Mouse (Mus musculus): Measurements from ENCODE around the gene Zbtb43. TPM values are rescaled to one million over a fixed set of nuclear protein-coding genes. Genes with fewer than 3 reads are reported as not detected.

The Zbtb43 gene
- total RNA-seq, 2 experiments from 2014 or later: 8.0 to 8.8 TPM

DNA sequence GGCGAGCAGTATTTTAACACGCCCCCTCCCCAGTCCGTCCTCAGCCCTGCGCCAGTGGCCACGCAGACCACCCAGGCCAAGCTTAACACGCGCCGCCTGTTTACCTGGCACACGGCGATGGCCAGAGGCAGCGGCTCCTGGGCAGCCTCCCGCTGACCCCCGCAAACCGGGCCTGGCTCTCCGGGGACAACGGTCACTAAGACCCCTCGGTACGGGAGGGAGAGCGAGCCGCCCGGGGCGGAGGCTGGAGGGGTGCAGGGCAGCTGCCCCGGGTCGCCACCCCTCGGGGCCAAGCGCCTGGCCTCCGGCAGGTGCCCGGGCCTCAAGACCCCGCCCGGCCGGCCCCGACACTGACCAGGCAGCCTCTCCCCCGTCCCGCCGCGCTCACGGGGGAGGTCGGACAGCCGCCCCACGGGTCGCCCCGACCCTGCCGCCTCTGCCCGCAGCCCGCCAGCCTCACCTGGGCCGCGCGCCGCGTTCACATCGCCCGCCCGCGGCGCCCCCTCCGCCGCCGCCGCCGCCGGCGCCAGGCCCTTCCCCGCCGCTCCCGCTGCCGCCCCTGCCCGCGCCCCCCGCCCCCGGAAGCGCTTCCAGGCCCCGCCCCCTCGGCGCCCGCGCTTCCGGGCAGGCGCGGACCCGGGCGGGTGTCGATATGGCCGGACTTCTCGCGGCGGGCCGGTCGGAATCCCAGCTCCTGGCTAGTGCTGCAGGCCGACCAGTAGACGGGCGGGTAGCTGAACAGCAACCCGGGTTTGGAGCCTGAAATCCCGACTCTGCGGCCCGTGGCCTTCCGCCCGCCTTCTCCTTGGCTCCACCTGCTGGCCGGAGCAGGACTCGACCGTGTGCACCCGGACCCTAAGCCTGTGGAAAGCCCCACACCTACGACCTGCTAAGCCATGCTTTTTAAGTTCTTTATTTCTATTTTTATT is 37.3 kb downstream of the Zbtb43 start, which contains the start of gene Zbtb34:
TSS of gene Zbtb34 (minus strand) at position 554 of the 929 bp plus-strand sequence.
- ATAC-seq (replicated peaks; ENCODE audit: poor library complexity): peak; percentile 70

DNA sequence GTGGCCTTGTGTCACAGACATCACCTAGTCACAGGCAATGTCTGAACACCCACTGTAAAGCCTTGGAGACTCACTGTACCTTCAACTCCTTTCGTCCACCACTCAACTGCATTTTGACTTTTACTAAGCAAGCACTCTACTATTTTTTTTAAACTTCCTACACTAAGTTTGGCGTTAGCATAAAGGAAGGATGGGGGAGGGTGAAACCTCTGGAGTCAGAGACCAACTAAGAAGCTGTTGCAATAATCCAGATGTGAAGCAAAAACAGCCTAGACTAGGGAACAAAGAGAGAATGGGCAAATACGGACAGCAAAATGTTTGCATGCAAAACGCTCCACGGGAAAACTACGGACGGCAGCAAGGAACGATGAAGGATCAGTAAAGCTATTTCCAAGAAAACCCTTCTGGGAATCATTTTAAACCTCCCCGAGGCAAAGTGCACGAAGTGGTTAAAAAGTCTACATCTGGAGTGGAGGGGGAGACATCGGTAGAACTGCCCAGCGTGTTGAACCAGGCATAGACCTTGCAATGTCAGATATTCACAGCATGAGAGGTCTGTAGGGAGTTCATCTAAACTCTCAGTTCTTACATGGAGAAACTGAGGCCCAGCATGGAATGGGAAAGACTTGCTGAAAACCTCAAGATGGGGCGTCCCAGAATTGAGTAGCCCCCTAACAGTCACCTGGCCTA is 38.1 kb downstream of the Zbtb43 start:
- ATAC-seq (replicated peaks; ENCODE audit: poor library complexity): peak; percentile 27; the same call in 1 of the 2 replicates

GRCm38 (mm10) chr2:33429339-33429738 is 39.0 kb downstream of the Zbtb43 start:
- ATAC-seq (replicated peaks; ENCODE audit: poor library complexity): peak; percentile 68

DNA sequence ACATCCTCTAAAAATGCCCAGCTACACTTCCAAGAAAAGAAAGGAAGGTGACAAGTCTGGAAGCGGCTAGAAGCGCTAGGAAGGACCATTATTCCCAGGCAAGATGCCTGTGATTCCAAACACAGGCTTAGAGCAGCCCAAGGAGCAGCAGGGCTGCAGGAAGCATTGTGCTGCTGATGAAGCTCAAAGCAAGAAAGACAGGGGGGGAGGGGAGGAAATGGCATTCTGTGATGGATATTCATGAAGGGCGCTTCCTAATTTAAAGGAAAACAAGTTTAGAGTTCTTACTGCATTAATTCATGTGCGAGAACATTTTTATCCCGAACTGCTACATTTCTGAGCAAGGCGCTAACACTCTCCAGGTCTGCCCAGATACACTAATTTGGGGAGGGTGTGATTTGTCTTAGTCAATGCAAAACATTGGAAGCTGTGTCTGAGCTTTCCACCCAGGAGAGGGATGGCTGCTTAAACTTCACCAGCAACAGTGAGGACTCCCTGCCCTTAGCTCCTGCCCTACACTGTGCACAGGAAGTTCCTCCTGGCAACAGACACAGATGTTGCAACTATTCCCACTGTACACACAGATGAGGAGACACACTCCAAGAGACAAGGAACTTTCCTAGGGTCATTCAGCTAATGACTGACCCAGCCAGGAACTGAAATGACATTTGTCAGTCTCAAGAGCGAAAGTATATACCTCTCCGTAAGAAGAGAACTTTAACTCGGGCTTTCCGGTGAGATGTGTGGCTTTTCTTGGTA is 41.5 kb downstream of the Zbtb43 start:
- no peak for ATAC-seq (replicated peaks; ENCODE audit: poor library complexity)

- no peak for ATAC-seq (replicated peaks; ENCODE audit: poor library complexity)
Measured at GRCm38 (mm10) chr2:33417454-33417853, 50.9 kb downstream of the Zbtb43 start.

GRCm38 (mm10) chr2:33414019-33414418 is 54.3 kb downstream of the Zbtb43 start:
- no peak for ATAC-seq (replicated peaks; ENCODE audit: poor library complexity)

DNA sequence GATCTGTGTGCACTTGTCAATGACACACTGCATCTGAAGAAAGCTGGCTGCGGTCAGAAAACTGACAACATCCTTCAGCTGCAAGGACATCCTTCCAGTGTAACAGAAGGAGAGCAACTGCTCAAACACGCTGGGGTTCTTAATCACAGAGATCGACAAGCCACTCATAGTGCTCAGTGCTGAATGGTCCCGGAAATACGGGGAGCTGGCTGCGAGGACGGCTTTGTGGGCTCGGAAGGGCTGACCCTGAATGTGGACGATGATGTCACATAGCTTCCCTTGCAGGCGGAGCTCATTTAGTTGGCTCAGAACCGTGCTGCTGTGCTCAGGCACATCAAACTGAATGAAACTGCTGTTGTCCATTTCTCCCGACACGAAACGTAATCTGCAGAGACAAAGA is 56.2 kb downstream of the Zbtb43 start:
- no peak for ATAC-seq (replicated peaks; ENCODE audit: poor library complexity)

DNA sequence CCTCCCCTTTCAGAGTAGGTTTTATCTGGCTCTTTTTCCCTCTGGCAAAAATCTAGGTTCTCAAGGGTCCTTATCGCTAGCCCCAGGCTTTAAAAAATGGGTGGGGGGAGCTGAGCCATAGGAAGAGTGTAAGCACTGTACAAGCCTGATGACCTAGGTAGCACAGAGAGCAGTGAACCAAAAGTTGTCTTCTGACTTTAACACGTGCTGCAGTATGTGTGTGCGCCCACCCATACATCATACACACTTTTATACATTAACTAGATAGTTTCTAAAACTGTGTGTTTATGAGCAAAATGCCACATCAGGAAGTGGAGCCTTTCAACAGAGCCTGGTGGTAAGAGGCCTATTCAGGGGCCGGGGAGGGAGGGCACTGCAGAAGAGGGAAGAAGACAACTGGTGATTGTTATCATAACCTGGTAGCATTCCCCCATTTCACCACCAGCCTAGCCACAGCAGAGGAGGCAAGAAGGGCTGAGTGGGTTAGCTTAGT is 64.8 kb downstream of the Zbtb43 start:
- peak; percentile 78 for ATAC-seq (replicated peaks; ENCODE audit: poor library complexity)

DNA sequence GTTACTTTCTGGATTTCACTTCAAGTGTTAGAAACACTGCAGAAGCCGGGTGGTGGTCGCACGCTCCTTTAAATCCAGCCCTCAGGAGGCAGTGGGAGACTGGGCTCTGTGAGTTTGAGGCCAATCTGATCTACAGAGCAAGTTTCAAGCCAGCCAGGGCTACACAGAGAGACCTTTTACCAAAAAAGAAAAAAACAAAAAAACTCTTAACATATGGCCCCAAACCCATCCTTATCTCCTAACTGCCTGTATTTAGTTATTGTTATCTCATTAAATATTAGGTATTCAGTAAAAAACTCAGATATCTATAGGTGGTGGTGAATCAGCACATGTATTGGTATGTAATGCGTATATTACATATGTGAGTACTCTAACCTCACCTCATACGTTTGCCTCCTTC is 65.7 kb downstream of the Zbtb43 start:
- 0 out of 2 replicates have a peak, but pooled peaks have one; percentile 4 for ATAC-seq (replicated peaks; ENCODE audit: poor library complexity)

GRCm38 (mm10) chr2:33402236-33402635 is 66.1 kb downstream of the Zbtb43 start:
- peak; percentile 59 for ATAC-seq (replicated peaks; ENCODE audit: poor library complexity)

- no peak for ATAC-seq (replicated peaks; ENCODE audit: poor library complexity)
Measured at GRCm38 (mm10) chr2:33401217-33401616, 67.1 kb downstream of the Zbtb43 start.

DNA sequence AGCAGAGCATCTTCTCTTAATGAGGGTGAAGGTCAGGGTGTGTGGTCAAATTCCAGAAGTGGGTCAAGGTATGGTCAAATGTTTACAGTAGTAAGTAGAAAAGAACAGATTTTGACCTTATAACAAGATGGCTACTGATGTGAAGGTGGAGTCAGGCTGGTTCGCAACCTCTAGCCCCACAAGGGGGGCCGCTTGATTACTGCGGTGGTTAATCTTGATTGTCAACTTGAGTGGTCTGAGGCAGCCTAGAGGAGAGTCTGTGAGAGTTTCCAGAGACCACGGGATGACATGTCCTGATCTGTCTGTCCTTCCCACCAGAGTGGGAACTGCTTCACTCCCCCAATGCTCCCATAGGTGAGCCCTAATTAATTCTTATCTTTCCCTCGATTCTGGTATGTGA is 67.8 kb downstream of the Zbtb43 start:
- ATAC-seq (replicated peaks; ENCODE audit: poor library complexity): no peak

Other genes with a start within 250 kb of the Zbtb43 start
- 1.7 and 2.4 TPM in 2 replicates for gene Ralgps1, start 97.1 kb downstream of the Zbtb43 start, total RNA-seq (2015)
- 0.42 and 0.68 TPM in 2 replicates for gene Ralgps1, start 97.1 kb downstream of the Zbtb43 start, total RNA-seq (2017)
- 22.7 and 24.6 TPM in 2 replicates for gene Zbtb34, start 37.2 kb downstream of the Zbtb43 start, total RNA-seq (2015)
- 8.4 and 11.4 TPM in 2 replicates for gene Zbtb34, start 37.2 kb downstream of the Zbtb43 start, total RNA-seq (2017)
- gene Lmx1b, start 172.0 kb upstream of the Zbtb43 start, total RNA-seq (2015): not detected in 2 replicates
- not detected in 2 replicates for gene Lmx1b, start 172.0 kb upstream of the Zbtb43 start, total RNA-seq (2017)